ENCODE assay signal across 8 mouse cellular contexts in genomic region chr1:155415421-155415820, GRCm38 (mm10). TPM values are rescaled to one million over a fixed set of nuclear protein-coding genes. Genes with fewer than 3 reads are reported as not detected.
DNase-seq lines count a peak whose midpoint lies in the region; ATAC-seq and TF ChIP-seq lines count a peak whose summit lies in the region.

No protein-coding gene starts in this region.

- H3K9ac ChIP-seq in heart, postnatal 0 days (replicated peaks; ENCODE audit: low read depth, low read length) = no peak overlapping the region
- peak overlapping the region; percentile 90 for H3K9ac ChIP-seq in forebrain, postnatal 0 days
- H3K9ac ChIP-seq in midbrain, embryonic 11.5 days (ENCODE audit: low read length) = no peak overlapping the region

- peaks cover 5% of the 10 kb centered on the region; the same call in 1 of the 2 replicates for H3K4me1 ChIP-seq in heart, postnatal 0 days (ENCODE audit: control insufficient read depth, insufficient read depth)
- no peaks in the 10 kb centered on the region; the same call in 1 of the 2 replicates for H3K4me1 ChIP-seq in forebrain, postnatal 0 days (ENCODE audit: insufficient read depth)
- no peaks in the 10 kb centered on the region for H3K4me1 ChIP-seq in midbrain, embryonic 11.5 days (ENCODE audit: control insufficient read depth, insufficient read depth, low read length)

- H3K27ac ChIP-seq in heart, postnatal 0 days (ENCODE audit: low read depth) = no peak overlapping the region
- no peak overlapping the region for H3K27ac ChIP-seq in forebrain, postnatal 0 days (ENCODE audit: low read depth, low read length)
- H3K27ac ChIP-seq in midbrain, embryonic 11.5 days (ENCODE audit: low read depth, low read length) = no peak overlapping the region

- peak overlapping the region; percentile 85; the same call in 1 of the 2 replicates for H3K4me2 ChIP-seq in heart, postnatal 0 days (ENCODE audit: low read depth, low read length)
- peak overlapping the region; percentile 55 for H3K4me2 ChIP-seq in forebrain, postnatal 0 days (ENCODE audit: low read depth)
- peak overlapping the region; percentile 8; the same call in 1 of the 2 replicates for H3K4me2 ChIP-seq in midbrain, embryonic 11.5 days

- no peaks in the 10 kb centered on the region for H3K27me3 ChIP-seq in heart, postnatal 0 days (ENCODE audit: control insufficient read depth, insufficient read depth, low read length)
- H3K27me3 ChIP-seq in forebrain, postnatal 0 days (ENCODE audit: insufficient read depth, low read length) = no peaks in the 10 kb centered on the region
- H3K27me3 ChIP-seq in midbrain, embryonic 11.5 days (ENCODE audit: control insufficient read depth, insufficient read depth, low read length) = no peaks in the 10 kb centered on the region

- 57% methylated on average over 4 of the region's 4 CpGs for WGBS in heart, postnatal 0 days
- WGBS in forebrain, postnatal 0 days = 18% methylated on average over 4 of the region's 4 CpGs
- 80% methylated on average over 4 of the region's 4 CpGs for WGBS in midbrain, embryonic 11.5 days

- no peak for TF ChIP-seq EP300 in heart, postnatal 0 days (IDR thresholded peaks at IDR 0.05; ENCODE audit: low read depth)

- no peak for ATAC-seq in heart, postnatal 0 days (ENCODE audit: insufficient read depth, low read depth)
- ATAC-seq in forebrain, postnatal 0 days = no peak
- no peak for ATAC-seq in midbrain, embryonic 11.5 days (ENCODE audit: low FRiP score)
- no peak for ATAC-seq in megakaryocyte-erythroid progenitor cell, adult 5-6 weeks (replicated peaks; ENCODE audit: low FRiP score, low TSS enrichment, poor library complexity, severe bottlenecking)
- ATAC-seq in frontal cortex, adult (ENCODE audit: low TSS enrichment) = no peak

- intact Hi-C loops in heart, postnatal 14 days (cut with DNase I) = loop anchor here (5.0 kb wide), 3 partner anchors 68 to 117 kb away; no protein-coding TSS in a partner anchor

- no peak for TF ChIP-seq CTCF in heart, postnatal 0 days (IDR thresholded peaks at IDR 0.05; ENCODE audit: low read depth)
- no peak for TF ChIP-seq CTCF in forebrain, postnatal 0 days (IDR thresholded peaks at IDR 0.05; ENCODE audit: low read depth)

- DNase-seq in heart, postnatal 0 days (ENCODE audit: low spot score) = no peak
- DNase-seq in heart, postnatal 14 days = no peak
- peak; percentile 36 for DNase-seq in brain, adult 2 months (ENCODE audit: low read depth, low spot score)
- peak; percentile 45 for DNase-seq in forebrain, postnatal 0 days
- peak; percentile 90 for DNase-seq in midbrain, embryonic 11.5 days (ENCODE audit: low spot score, missing footprints)
- no peak for DNase-seq in layer of hippocampus, postnatal 25 days (ENCODE audit: extremely low spot score in 1 of 2, low spot score in 1 of 2)

- no peaks in the 10 kb centered on the region for H3K36me3 ChIP-seq in heart, postnatal 0 days (replicated peaks; ENCODE audit: control insufficient read depth, insufficient read depth, low read length)
- no peaks in the 10 kb centered on the region for H3K36me3 ChIP-seq in forebrain, postnatal 0 days (ENCODE audit: insufficient read depth)
- H3K36me3 ChIP-seq in midbrain, embryonic 11.5 days (ENCODE audit: control insufficient read depth, insufficient read depth, low read length) = no peaks in the 10 kb centered on the region

- H3K9me3 ChIP-seq in heart, postnatal 0 days (replicated peaks; ENCODE audit: control insufficient read depth, low read length) = no peaks in the 10 kb centered on the region
- H3K9me3 ChIP-seq in forebrain, postnatal 0 days (ENCODE audit: low read length) = no peaks in the 10 kb centered on the region
- H3K9me3 ChIP-seq in midbrain, embryonic 11.5 days (ENCODE audit: control insufficient read depth, low read length) = no peaks in the 10 kb centered on the region

- peak overlapping the region; percentile 23; the same call in 1 of the 2 replicates for H3K4me3 ChIP-seq in heart, postnatal 0 days (ENCODE audit: low read depth, low read length)
- H3K4me3 ChIP-seq in forebrain, postnatal 0 days (ENCODE audit: low read depth, low read length) = peak overlapping the region; percentile 93
- 0 out of 2 replicates have a peak overlapping the region, but pooled peaks have one; percentile 4 for H3K4me3 ChIP-seq in midbrain, embryonic 11.5 days (ENCODE audit: low read depth, low read length)

RNA-seq across cellular contexts. Expression of gene Xpr1, which starts 1.8 kb away (rescaled TPM):
- total RNA-seq in heart, postnatal 0 days (2014; rRNA removed; ENCODE audit: low replicate concordance) = 29.1 and 35.8 TPM in 2 replicates
- polyA plus RNA-seq in heart, postnatal 0 days (2015; fragmentation: Nextera tagmentation; extraction: Ambion mirVana) = 5.0 and 5.1 TPM in 2 replicates
- total RNA-seq in heart, postnatal 14 days (2021) = 10 to 100 TPM; 31.0 to 34.2 TPM
- 178 and 256 TPM in 2 replicates for total RNA-seq in forebrain, postnatal 0 days (2014; rRNA removed)
- 21.6 and 45.3 TPM in 2 replicates for polyA plus RNA-seq in forebrain, postnatal 0 days (2015; fragmentation: Nextera tagmentation; extraction: Ambion mirVana)
- polyA plus RNA-seq in midbrain, embryonic 11.5 days (2014; fragmentation: Nextera tagmentation; extraction: Ambion mirVana) = 14.4 and 14.7 TPM in 2 replicates
- total RNA-seq in megakaryocyte-erythroid progenitor cell, adult 5-6 weeks (2014; fragmentation: Nextera tagmentation) = 44.5 and 50.1 TPM in 2 replicates
- 25.0 and 34.3 TPM in 2 replicates for total RNA-seq in megakaryocyte-erythroid progenitor cell, adult 5-6 weeks (2017)
- 10 to 100 TPM; 82.5 to 91.5 TPM for total RNA-seq in layer of hippocampus, postnatal 25 days (2021)

Comparison
In these comparisons a context has a peak if more than half of its experiments do, and no peak if none do; other contexts are left out.
1. DNase-seq: peak in brain, adult 2 months (single experiment), forebrain, postnatal 0 days (single experiment) and midbrain, embryonic 11.5 days (single experiment); none in heart, postnatal 0 days (single experiment), heart, postnatal 14 days (0 of 2) and layer of hippocampus, postnatal 25 days (0 of 2).
2. H3K4me2 ChIP-seq: peak in every context shown above with its lines; median percentile 85 in heart, postnatal 0 days; 55 in forebrain, postnatal 0 days; 8 in midbrain, embryonic 11.5 days.
3. H3K4me3 ChIP-seq: peak in every context shown above with its lines; median percentile 93 in forebrain, postnatal 0 days; 23 in heart, postnatal 0 days; 4 in midbrain, embryonic 11.5 days.